Comparison of ENCODE assay signal across 7 mouse cellular contexts in genomic region chr5:139717723-139718122, GRCm38 (mm10). TPM values are rescaled to one million over a fixed set of nuclear protein-coding genes. Genes with fewer than 3 reads are reported as not detected.
DNase-seq lines count a peak whose midpoint lies in the region; TF ChIP-seq lines count a peak whose summit lies in the region.

No protein-coding gene starts in this region.

- no peak overlapping the region for H3K4me3 ChIP-seq in liver, adult 2 months (ENCODE audit: insufficient read depth, low read depth, low read length)
- H3K4me3 ChIP-seq in olfactory bulb, adult 2 months (ENCODE audit: insufficient read depth, low read depth, low read length): no peak overlapping the region

- H3K79me2 ChIP-seq in liver, adult 2 months (ENCODE audit: control insufficient read depth, insufficient read depth, low read length): no peaks in the 10 kb centered on the region

- H3K27me3 ChIP-seq in liver, adult 2 months (ENCODE audit: control insufficient read depth, insufficient read depth, low read length): no peaks in the 10 kb centered on the region

- 93% methylated on average over 2 of the region's 2 CpGs for WGBS in liver, adult 2 months
- 100% methylated on average over 2 of the region's 2 CpGs for WGBS in olfactory bulb, adult 2 months

- H3K36me3 ChIP-seq in liver, adult 2 months (ENCODE audit: control insufficient read depth, insufficient read depth, low read length): no peaks in the 10 kb centered on the region

- no peak overlapping the region for H3K9ac ChIP-seq in liver, adult 2 months (ENCODE audit: low read depth, low read length)

- no peaks in the 10 kb centered on the region for H3K4me1 ChIP-seq in liver, adult 2 months (ENCODE audit: control insufficient read depth, insufficient read depth, low read length)
- 0 out of 2 replicates have a peak, but pooled peaks cover 6% of the 10 kb centered on the region for H3K4me1 ChIP-seq in olfactory bulb, adult 2 months (ENCODE audit: control insufficient read depth, insufficient read depth, low read length)

- peak; percentile 93 for TF ChIP-seq CTCF in liver, adult 2 months (IDR thresholded peaks at IDR 0.05; ENCODE audit: low read depth, low read length)
- TF ChIP-seq CTCF in olfactory bulb, adult 2 months (IDR thresholded peaks at IDR 0.05; ENCODE audit: insufficient read depth, low read depth, low read length): peak; percentile 56; the same call in 1 of the 2 replicates

- DNase-seq in urinary bladder, postnatal 25 days (ENCODE audit: low spot score): peak; percentile 38
- DNase-seq in urinary bladder, postnatal 10 days (ENCODE audit: low spot score): no peak
- DNase-seq in c-Kit-negative CD71-positive TER-119-positive erythroid progenitor cells, embryonic 14.5 days (ENCODE audit: low read depth, low spot score): peak; percentile 55
- DNase-seq in forelimb bud, embryonic 11.5 days (ENCODE audit: low read depth, low spot score): peak; percentile 69
- DNase-seq in kidney, adult 18-20 months: peak; percentile 76
- no peak for DNase-seq in liver, adult 2 months (ENCODE audit: extremely low read depth, low read depth, low spot score)

- no peak overlapping the region for H3K27ac ChIP-seq in liver, adult 2 months (replicated peaks; ENCODE audit: insufficient read depth, low read depth, low read length)
- no peak overlapping the region for H3K27ac ChIP-seq in olfactory bulb, adult 2 months (ENCODE audit: insufficient read depth, low read depth, low read length)

- TF ChIP-seq POLR2A in liver, adult 2 months (IDR thresholded peaks at IDR 0.05; ENCODE audit: extremely low read depth, insufficient read depth, low read length): no peak
- TF ChIP-seq POLR2A in olfactory bulb, adult 2 months (IDR thresholded peaks at IDR 0.05; ENCODE audit: insufficient read depth, low read depth, low read length): no peak

RNA-seq across cellular contexts. Expression of gene Micall2, which starts 18.4 kb away (rescaled TPM):
- 1.1 and 1.3 TPM in 2 replicates for total RNA-seq in liver, adult 2 months (2014; rRNA removed)
- 0.86 and 1.2 TPM in 2 replicates for polyA plus RNA-seq in liver, adult 2 months (2012; rRNA removed)
- not detected in 2 replicates for polyA plus RNA-seq in olfactory bulb, adult 2 months (2012; ENCODE audit: insufficient read depth, insufficient read length, low replicate concordance, missing spikeins)

RNA-seq across cellular contexts. Expression of gene Ints1, which starts 57.8 kb away (rescaled TPM):
- 10.0 and 14.2 TPM in 2 replicates for total RNA-seq in liver, adult 2 months (2014; rRNA removed)
- 23.1 and 25.2 TPM in 2 replicates for polyA plus RNA-seq in liver, adult 2 months (2012; rRNA removed)
- not detected in 2 replicates for polyA plus RNA-seq in olfactory bulb, adult 2 months (2012; ENCODE audit: insufficient read depth, insufficient read length, low replicate concordance, missing spikeins)

Comparison
In these comparisons a context has a peak if more than half of its experiments do, and no peak if none do; other contexts are left out.
1. DNase-seq: peak in urinary bladder, postnatal 25 days (single experiment), c-Kit-negative CD71-positive TER-119-positive erythroid progenitor cells, embryonic 14.5 days (single experiment), forelimb bud, embryonic 11.5 days (single experiment) and kidney, adult 18-20 months (single experiment); none in urinary bladder, postnatal 10 days (single experiment) and liver, adult 2 months (single experiment).